Mouse (Mus musculus) brain, embryonic 14.5 days (tissue): Measurements from ENCODE around the gene Il2.

Experiments
- CTCF ChIP-seq: fragments of 200-500 bp; IDR thresholded peaks from 2 replicates; pipeline ENCODE4 v1.5.1; 2012; ENCODE audit warnings: inconsistent platforms, mild to moderate bottlenecking, moderate library complexity, borderline replicate concordance; ENCODE audit not compliant: insufficient read depth, insufficient read length; ENCODE audit errors: extremely low read depth
- POLR2A ChIP-seq: fragments of 200-500 bp; IDR thresholded peaks from 2 replicates; pipeline ENCODE4 v1.6.1; 2012; ENCODE audit warnings: mild to moderate bottlenecking, inconsistent platforms, borderline replicate concordance; ENCODE audit not compliant: poor library complexity, insufficient read depth, insufficient read length, severe bottlenecking; ENCODE audit errors: extremely low read depth

- TF ChIP-seq CTCF (no peak), POLR2A (no peak)
These were observed 3.3 kb upstream of the Il2 start for GRCm38 (mm10) chr3:37129063-37129462.
